Mouse (Mus musculus): ENCODE results near the gene Cyth1. TPM values are rescaled to one million over a fixed set of nuclear protein-coding genes. Genes with fewer than 3 reads are reported as not detected.

Gene Cyth1
- total and polyA plus RNA-seq, 3 experiments, result 13.2 to 13.6 TPM; not detected in 1

DNA sequence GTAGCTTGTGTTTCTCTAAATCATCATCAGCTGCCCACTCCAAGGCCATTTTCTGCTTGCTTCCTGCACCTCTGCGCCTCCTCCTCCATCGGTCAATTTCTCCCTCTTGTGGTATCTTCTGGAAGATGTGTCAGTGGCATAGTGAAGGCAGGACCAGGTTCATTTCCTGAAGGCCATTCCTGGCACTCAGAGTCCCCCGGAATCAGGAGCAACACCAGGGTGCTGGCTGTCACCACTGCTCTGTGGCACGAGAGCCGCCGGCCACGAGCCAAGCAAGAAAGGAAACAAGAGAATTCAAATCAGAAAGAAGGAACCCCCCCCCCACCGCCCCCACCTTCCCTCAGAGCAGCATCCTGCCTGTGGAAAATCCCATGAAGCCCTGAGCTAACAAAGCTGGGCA, 116.3 kb downstream of the Cyth1 start:
- TF ChIP-seq POLR2AphosphoS5 (IDR thresholded peaks at IDR 0.05; ENCODE audit: borderline replicate concordance, low read depth, low read length) (no peak), MAFK (IDR thresholded peaks at IDR 0.05; ENCODE audit: borderline replicate concordance, low read depth, low read length) (no peak), E2F4 (IDR thresholded peaks at IDR 0.05; ENCODE audit: borderline replicate concordance, low read depth, low read length) (no peak), CHD1 (IDR thresholded peaks at IDR 0.05; ENCODE audit: low read depth, low read length) (no peak), ZKSCAN1 (IDR thresholded peaks at IDR 0.05; ENCODE audit: low read depth, low read length) (no peak), NRF1 (IDR thresholded peaks at IDR 0.05; ENCODE audit: insufficient read depth, low read depth, low read length, poor library complexity, severe bottlenecking) (no peak), MAZ (IDR thresholded peaks at IDR 0.05; ENCODE audit: low read depth, low read length) (no peak), MXI1 (IDR thresholded peaks at IDR 0.05; ENCODE audit: low read depth, low read length) (no peak), EP300 (IDR thresholded peaks at IDR 0.05; ENCODE audit: low read depth in 1 of 2, low read length in 2 of 2) (no peak), RCOR1 (IDR thresholded peaks at IDR 0.05; ENCODE audit: low read depth, low read length) (no peak), USF1 (IDR thresholded peaks at IDR 0.05; ENCODE audit: low read depth, low read length) (no peak), RAD21 (IDR thresholded peaks at IDR 0.05; ENCODE audit: low read depth, low read length) (no peak), BHLHE40 (IDR thresholded peaks at IDR 0.05; ENCODE audit: borderline replicate concordance, low read depth, low read length) (no peak), ZMIZ1 (IDR thresholded peaks at IDR 0.05; ENCODE audit: low read depth, low read length) (no peak), GABPA (IDR thresholded peaks at IDR 0.05; ENCODE audit: low read depth, low read length) (no peak)
- Histone ChIP-seq H3K79me2 (ENCODE audit: control insufficient read depth, insufficient read depth, low read length, poor library complexity) (no peaks in the 10 kb centered on the region), H3K9me3 (replicated peaks; ENCODE audit: insufficient read depth, low read length) (no peaks in the 10 kb centered on the region), H3K4me1 (ENCODE audit: control insufficient read depth in 1 of 2, insufficient read depth in 2 of 2, low read length in 2 of 2) (peaks cover 0 to 3% of the 10 kb centered on the region in 2 experiments; a peak in 1 of 4 replicates), H3K27me3 (ENCODE audit: control insufficient read depth in 1 of 2, insufficient read depth in 2 of 2, low read length in 2 of 2) (no peaks in the 10 kb centered on the region), H3K27ac (ENCODE audit: control insufficient read depth, low read depth, low read length) (no peak overlapping the region), H3K4me3 (ENCODE audit: control insufficient read depth in 1 of 2, insufficient read depth in 1 of 2, low read depth in 2 of 2, low read length in 2 of 2) (no peak overlapping the region), H3K36me3 (ENCODE audit: control insufficient read depth in 1 of 2, insufficient read depth in 2 of 2, low read length in 2 of 2) (no peaks in the 10 kb centered on the region), H3K9ac (ENCODE audit: control insufficient read depth, low read depth, low read length, poor library complexity, severe bottlenecking) (no peak overlapping the region)
- DNase-seq (ENCODE audit: low read depth, low spot score), result no peak

DNA sequence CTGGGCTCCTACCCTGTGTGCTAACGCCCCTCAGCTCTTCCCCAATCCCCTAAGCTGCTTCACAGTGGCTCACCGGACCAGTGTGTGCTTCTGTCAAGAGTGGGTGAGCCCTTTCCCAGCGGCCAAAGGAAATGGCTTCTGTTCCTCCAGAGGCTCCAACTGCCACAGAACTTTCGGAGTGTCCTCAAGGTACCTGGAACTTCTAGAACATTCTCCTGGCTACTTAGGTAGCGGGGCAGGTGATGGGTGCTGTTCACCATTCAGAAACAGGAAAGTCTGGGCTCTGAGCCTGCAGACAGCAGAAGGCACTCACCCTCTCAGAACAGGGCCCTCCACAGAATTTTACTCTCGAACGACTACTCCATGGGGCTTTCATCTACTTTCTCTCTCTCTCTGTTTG, 117.9 kb downstream of the Cyth1 start, which contains the start of gene Dnah17:
Gene Dnah17 (minus strand): TSS at position 101 of the 400 bp plus-strand sequence.
- Histone ChIP-seq H3K27me3 (ENCODE audit: control insufficient read depth in 1 of 2, insufficient read depth in 2 of 2, low read length in 2 of 2) (no peaks in the 10 kb centered on the region), H3K9ac (ENCODE audit: control insufficient read depth, low read depth, low read length, poor library complexity, severe bottlenecking) (no peak within 1 kb of the TSS), H3K27ac (ENCODE audit: control insufficient read depth, low read depth, low read length) (no peak within 1 kb of the TSS), H3K79me2 (ENCODE audit: control insufficient read depth, insufficient read depth, low read length, poor library complexity) (no peaks in the 10 kb centered on the region), H3K36me3 (ENCODE audit: control insufficient read depth in 1 of 2, insufficient read depth in 2 of 2, low read length in 2 of 2) (no peaks in the 10 kb centered on the region), H3K9me3 (replicated peaks; ENCODE audit: insufficient read depth, low read length) (no peaks in the 10 kb centered on the region), H3K4me1 (ENCODE audit: control insufficient read depth in 1 of 2, insufficient read depth in 2 of 2, low read length in 2 of 2) (0 out of 4 replicates have a peak, but pooled peaks cover 0 to 3% of the 10 kb centered on the region in 2 experiments), H3K4me3 (ENCODE audit: control insufficient read depth in 1 of 2, insufficient read depth in 1 of 2, low read depth in 2 of 2, low read length in 2 of 2) (no peak within 1 kb of the TSS)
- no peak for TF ChIP-seq USF1 (IDR thresholded peaks at IDR 0.05; ENCODE audit: low read depth, low read length)
- no peak for DNase-seq (ENCODE audit: low read depth, low spot score)

Measured in MEL (cell line).